Mouse (Mus musculus): ENCODE results near the gene Cd99l2. TPM values are rescaled to one million over a fixed set of nuclear protein-coding genes. Genes with fewer than 3 reads are reported as not detected.
A peak's percentile ranks its signal among the peaks of the same experiment; 100 is the strongest.
"Not testable (repeated sequence)": the region's sequence is repeated elsewhere in the genome, so short reads cannot be mapped to it uniquely, and the experiment has no call there.

Cd99l2 gene
- total RNA-seq (2021): 10 to 100 TPM; 43.9 to 57.0 TPM
- long read RNA-seq, experiment 1, transcript Cd99l2-202 (9 exons, 3,327 nt): major isoform, 9 of 29 reads
- long read RNA-seq, experiment 1, partial matches to known transcripts: 7 of 29 reads
- long read RNA-seq, experiment 1, other reads (novel, unspliced or antisense): 11 of 29 reads
- long read RNA-seq, experiment 2, transcript Cd99l2-202 (9 exons, 3,327 nt): minor isoform, 15 of 55 reads
- long read RNA-seq, experiment 2, transcript Cd99l2-201 (10 exons, 3,600 nt): major isoform, 17 of 55 reads
- long read RNA-seq, experiment 2, partial matches to known transcripts: 7 of 55 reads
- long read RNA-seq, experiment 2, other reads (novel, unspliced or antisense): 16 of 55 reads

GRCm38 (mm10) chrX:71492634-71493278 lies at the start of gene Cd99l2:
Gene Cd99l2, minus strand, starts transcription at chrX:71492849.
- peak; percentile 85 for DNase-seq

GRCm38 (mm10) chrX:71540821-71541510 lies 48.3 kb upstream of the Cd99l2 start:
- DNase-seq: no peak

- no peak for DNase-seq
Observed at GRCm38 (mm10) chrX:71537791-71538190, 45.1 kb upstream of the Cd99l2 start.

GRCm38 (mm10) chrX:71534102-71534501 lies 41.5 kb upstream of the Cd99l2 start:
- no peak for DNase-seq

GRCm38 (mm10) chrX:71532635-71533034 lies 40.0 kb upstream of the Cd99l2 start:
- no peak for DNase-seq

- DNase-seq: no peak
Observed at GRCm38 (mm10) chrX:71528646-71529045, 36.0 kb upstream of the Cd99l2 start.

GRCm38 (mm10) chrX:71528150-71528549 lies 35.5 kb upstream of the Cd99l2 start:
- no peak for DNase-seq

- no peak for DNase-seq
Observed at GRCm38 (mm10) chrX:71527461-71527860, 34.8 kb upstream of the Cd99l2 start.

- no peak for DNase-seq
Observed at GRCm38 (mm10) chrX:71525593-71526299, 33.1 kb upstream of the Cd99l2 start.

- no peak for DNase-seq
Observed at GRCm38 (mm10) chrX:71524310-71524709, 31.7 kb upstream of the Cd99l2 start.

- no peak for DNase-seq
Observed at GRCm38 (mm10) chrX:71522889-71523288, 30.2 kb upstream of the Cd99l2 start.

- no peak for DNase-seq
Observed at GRCm38 (mm10) chrX:71519252-71519651, 26.6 kb upstream of the Cd99l2 start.

GRCm38 (mm10) chrX:71506591-71506990 lies 13.9 kb upstream of the Cd99l2 start:
- DNase-seq: not testable (repeated sequence)

- peak; percentile 9 for DNase-seq
Observed at GRCm38 (mm10) chrX:71493279-71493656, 619 bp upstream of the Cd99l2 start.

- DNase-seq: no peak
Observed at GRCm38 (mm10) chrX:71491931-71492633, 567 bp downstream of the Cd99l2 start.

- DNase-seq: no peak
Observed at GRCm38 (mm10) chrX:71489353-71489752, 3.3 kb downstream of the Cd99l2 start.

- DNase-seq: no peak
Observed at GRCm38 (mm10) chrX:71482244-71482643, 10.4 kb downstream of the Cd99l2 start.

- no peak for DNase-seq
Observed at GRCm38 (mm10) chrX:71475992-71476391, 16.7 kb downstream of the Cd99l2 start.

- no peak for DNase-seq
Observed at GRCm38 (mm10) chrX:71475497-71475896, 17.2 kb downstream of the Cd99l2 start.

GRCm38 (mm10) chrX:71475084-71475483 lies 17.6 kb downstream of the Cd99l2 start:
- DNase-seq: no peak

GRCm38 (mm10) chrX:71474296-71474956 lies 18.2 kb downstream of the Cd99l2 start:
- no peak for DNase-seq

All from gastrocnemius, postnatal 25 days (tissue).